Comparison of ENCODE assay signal across 30 mouse cellular contexts in genomic region chr2:54111294-54111693, GRCm38 (mm10). TPM values are rescaled to one million over a fixed set of nuclear protein-coding genes. Genes with fewer than 3 reads are reported as not detected.
"Had no signal": no experiment of that assay in that cellular context is flagged by ENCODE, and none has a peak within 500 bp of the region (broad histone marks: within the 10 kb centered on the region; RNA-seq: fewer than 3 reads in every experiment).

No protein-coding gene starts in this region.

- H3K9me3 ChIP-seq: hindbrain, embryonic 10.5 days; hindbrain, embryonic 12.5 days; intestine, embryonic 15.5 days; kidney, embryonic 15.5 days; limb, embryonic 13.5 days; limb, embryonic 15.5 days; liver, embryonic 12.5 days had no signal

- H3K36me3 ChIP-seq: hindbrain, embryonic 10.5 days; hindbrain, embryonic 12.5 days; intestine, embryonic 15.5 days; kidney, embryonic 15.5 days; limb, embryonic 13.5 days; limb, embryonic 15.5 days; liver, embryonic 12.5 days had no signal

- H3K4me2 ChIP-seq: heart, embryonic 11.5 days; hindbrain, embryonic 12.5 days; hindbrain, embryonic 14.5 days; intestine, embryonic 15.5 days; kidney, embryonic 15.5 days; limb, embryonic 13.5 days; limb, embryonic 15.5 days; liver, embryonic 12.5 days had no signal

- H3K27me3 ChIP-seq: hindbrain, embryonic 12.5 days; intestine, embryonic 15.5 days; kidney, embryonic 15.5 days; limb, embryonic 13.5 days; limb, embryonic 15.5 days; liver, embryonic 12.5 days had no signal

- H3K27ac ChIP-seq: heart, adult 2 months; hindbrain, embryonic 10.5 days; hindbrain, embryonic 12.5 days; hindbrain, embryonic 14.5 days; intestine, embryonic 15.5 days; kidney, embryonic 15.5 days; kidney, postnatal 0 days; limb, embryonic 13.5 days; limb, embryonic 15.5 days; liver, embryonic 12.5 days; liver, embryonic 14.5 days had no signal

- H3K4me3 ChIP-seq: heart, adult 2 months; hindbrain, embryonic 10.5 days; hindbrain, embryonic 12.5 days; intestine, embryonic 15.5 days; kidney, embryonic 15.5 days; limb, embryonic 13.5 days; limb, embryonic 15.5 days; liver, embryonic 12.5 days had no signal

- DNase-seq: gastrocnemius, postnatal 14 days; gastrocnemius, postnatal 36 days; heart, adult 11 months; heart, adult 2 months; heart, postnatal 10 days; heart, postnatal 4 days; kidney, adult 18-20 months; kidney, adult 9 months; kidney, postnatal 14 days; kidney, postnatal 36 days; layer of hippocampus, adult 9-11 months; layer of hippocampus, postnatal 36 days; left cerebral cortex, postnatal 4 days had no signal

- H3K9ac ChIP-seq: hindbrain, embryonic 12.5 days; hindbrain, embryonic 14.5 days; intestine, embryonic 15.5 days; kidney, embryonic 15.5 days; limb, embryonic 13.5 days; limb, embryonic 15.5 days; liver, embryonic 12.5 days; liver, embryonic 14.5 days had no signal

- ATAC-seq: hindbrain, embryonic 16.5 days; inflammation-experienced regulatory T-cells, adult 6 months; intestine, embryonic 15.5 days; intestine, postnatal 0 days; liver, embryonic 12.5 days had no signal

- H3K4me1 ChIP-seq: hindbrain, embryonic 10.5 days; hindbrain, embryonic 12.5 days; intestine, embryonic 15.5 days; kidney, embryonic 15.5 days; limb, embryonic 13.5 days; limb, embryonic 15.5 days; liver, embryonic 12.5 days had no signal

RNA-seq across cellular contexts. Expression of gene Rprm, which starts 25.9 kb away (rescaled TPM):
- total RNA-seq: gastrocnemius, adult 8-10 months; heart, postnatal 25 days; liver, adult 2 months had no signal
- polyA plus RNA-seq: inflammation-experienced regulatory T-cells, adult 6 months; liver, adult 2 months had no signal
